Mouse (Mus musculus): ENCODE results near the gene Slc12a6. TPM values are rescaled to one million over a fixed set of nuclear protein-coding genes. Genes with fewer than 3 reads are reported as not detected.

Slc12a6 gene
- polyA plus RNA-seq, 1 experiment from 2014 or later, result 26.9 TPM

DNA sequence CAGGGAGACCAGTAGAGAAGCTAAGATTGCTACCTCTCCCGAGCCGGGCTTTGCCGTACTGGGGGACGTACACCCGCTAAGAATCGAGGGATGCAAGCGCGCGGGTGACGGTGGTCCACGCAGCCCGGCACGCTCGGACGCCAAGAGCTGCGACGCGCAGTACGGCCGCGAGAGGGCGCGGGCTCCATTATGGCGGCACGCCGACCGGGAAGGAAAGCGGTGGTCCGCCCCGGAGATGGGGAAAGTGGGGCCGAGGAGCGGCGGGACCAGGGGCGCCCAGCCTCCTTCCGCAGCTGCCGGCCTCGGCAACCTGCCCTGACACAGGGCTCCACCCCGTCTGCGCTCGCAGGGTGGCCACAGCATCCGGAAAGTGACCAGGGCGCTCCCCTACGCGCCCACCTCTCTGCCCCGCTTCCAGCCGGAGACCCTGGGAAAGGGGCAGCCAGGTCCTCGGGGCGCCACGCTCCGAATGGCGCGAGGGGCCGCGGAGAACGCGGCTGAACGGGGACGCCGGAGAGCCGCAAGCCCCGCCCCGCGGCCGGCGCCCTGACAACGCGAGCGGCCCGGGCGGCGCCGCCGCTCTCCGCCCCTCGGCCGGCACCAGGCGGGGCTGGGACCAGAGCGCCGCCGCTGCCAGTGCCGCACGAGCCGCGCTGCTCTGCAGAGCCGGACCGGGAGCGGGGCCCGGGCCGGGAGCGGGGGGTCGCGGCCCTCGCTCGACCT lies 26.3 kb upstream of the Slc12a6 start, which contains the start of gene Lpcat4:
Gene Lpcat4, plus strand, starts transcription at position 257 of the 723 bp plus-strand sequence.
- H3K4me1 ChIP-seq (ENCODE audit: control insufficient read depth, insufficient read depth, low read length), result 0 out of 2 replicates have a peak, but pooled peaks cover 4% of the 10 kb centered on the region
- peak within 1 kb of the TSS; percentile 96 for H3K27ac ChIP-seq (ENCODE audit: low read depth, low read length)
- H3K9ac ChIP-seq (replicated peaks; ENCODE audit: low read depth, low read length), result peak within 1 kb of the TSS; percentile 93
- peak within 1 kb of the TSS; percentile 84 for H3K4me2 ChIP-seq (ENCODE audit: low read depth, low read length)
- peak; percentile 89 for ATAC-seq (ENCODE audit: low read depth)
- H3K27me3 ChIP-seq (ENCODE audit: control insufficient read depth, insufficient read depth, low read length), result no peaks in the 10 kb centered on the region
- WGBS, result under 1% methylated on average over 82 of the region's 94 CpGs
- peak within 1 kb of the TSS; percentile 83 for H3K4me3 ChIP-seq (ENCODE audit: low read depth, low read length)
- H3K9me3 ChIP-seq (ENCODE audit: control insufficient read depth, low read length), result no peaks in the 10 kb centered on the region
- no peaks in the 10 kb centered on the region for H3K36me3 ChIP-seq (ENCODE audit: control insufficient read depth, insufficient read depth, low read length)

DNA sequence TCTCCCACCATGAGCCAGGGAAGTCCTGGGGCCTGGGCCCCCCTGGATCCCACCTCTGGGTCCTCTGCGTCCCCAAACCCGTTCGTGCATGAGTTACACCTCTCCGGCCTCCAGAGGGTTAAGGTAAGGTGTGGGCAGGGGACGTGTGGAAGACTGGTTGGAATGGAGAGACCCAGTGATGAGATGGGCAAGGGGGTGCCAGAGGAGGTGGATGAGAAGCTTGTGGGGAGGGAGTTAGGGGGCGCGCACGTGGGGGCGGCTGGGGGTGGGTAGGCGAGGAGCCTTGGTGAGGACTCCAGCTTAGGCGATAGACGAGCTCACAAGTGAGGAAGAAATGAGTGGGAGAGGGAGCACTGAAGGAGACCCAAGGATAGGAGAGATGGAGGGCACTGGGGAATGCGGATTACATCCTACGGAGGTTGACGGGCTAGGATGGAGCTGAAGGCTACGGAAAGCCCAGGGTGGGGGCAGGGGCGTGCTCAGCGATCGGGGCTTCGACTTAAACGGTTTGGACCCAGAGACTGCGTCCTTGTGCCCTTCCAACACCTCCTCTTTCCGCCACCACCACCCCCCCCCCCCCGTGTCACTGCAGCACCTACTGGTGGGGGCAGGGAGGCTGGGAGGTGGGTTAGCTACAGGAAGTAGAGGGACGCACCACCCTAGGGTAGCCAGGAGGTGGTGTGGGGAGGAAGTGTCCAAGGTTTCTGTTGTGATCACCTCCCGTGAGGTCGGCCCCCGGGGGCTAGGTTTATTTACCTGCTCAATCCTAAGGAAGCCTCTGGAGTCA lies 25.5 kb upstream of the Slc12a6 start:
- Histone ChIP-seq H3K36me3 (ENCODE audit: control insufficient read depth, insufficient read depth, low read length) (no peaks in the 10 kb centered on the region), H3K9ac (replicated peaks; ENCODE audit: low read depth, low read length) (peak overlapping the region; percentile 93), H3K4me3 (ENCODE audit: low read depth, low read length) (peak overlapping the region; percentile 83), H3K27ac (ENCODE audit: low read depth, low read length) (peak overlapping the region; percentile 96), H3K4me2 (ENCODE audit: low read depth, low read length) (peak overlapping the region; percentile 84), H3K27me3 (ENCODE audit: control insufficient read depth, insufficient read depth, low read length) (no peaks in the 10 kb centered on the region), H3K9me3 (ENCODE audit: control insufficient read depth, low read length) (no peaks in the 10 kb centered on the region), H3K4me1 (ENCODE audit: control insufficient read depth, insufficient read depth, low read length) (0 out of 2 replicates have a peak, but pooled peaks cover 4% of the 10 kb centered on the region)
- ATAC-seq (ENCODE audit: low read depth), result peak; percentile 70
- under 1% methylated on average over 26 of the region's 28 CpGs for WGBS

DNA sequence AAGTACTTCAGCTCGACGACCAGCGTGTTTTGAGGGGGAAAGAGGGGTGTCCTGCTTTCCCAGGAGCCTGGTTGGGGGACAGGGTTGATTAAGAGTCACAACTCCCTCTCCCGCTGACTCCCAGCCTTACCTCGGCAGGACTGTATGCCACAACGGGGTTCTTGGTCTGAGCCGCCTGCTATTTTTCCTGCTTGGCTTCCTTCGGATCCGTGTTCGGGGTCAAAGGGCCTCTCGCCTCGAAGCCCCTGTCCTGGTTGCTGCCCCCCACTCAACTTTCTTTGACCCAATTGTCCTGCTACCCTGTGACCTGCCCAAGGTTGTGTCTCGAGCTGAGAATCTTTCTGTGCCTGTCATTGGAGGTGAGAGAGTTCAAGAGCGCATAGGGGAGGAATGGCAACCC lies 23.8 kb upstream of the Slc12a6 start:
- H3K36me3 ChIP-seq (ENCODE audit: control insufficient read depth, insufficient read depth, low read length), result no peaks in the 10 kb centered on the region
- no peaks in the 10 kb centered on the region for H3K9me3 ChIP-seq (ENCODE audit: control insufficient read depth, low read length)
- H3K27me3 ChIP-seq (ENCODE audit: control insufficient read depth, insufficient read depth, low read length), result no peaks in the 10 kb centered on the region
- no peak for ATAC-seq (ENCODE audit: low read depth)
- no peak overlapping the region for H3K27ac ChIP-seq (ENCODE audit: low read depth, low read length)
- no peak overlapping the region for H3K4me3 ChIP-seq (ENCODE audit: low read depth, low read length)
- no peak overlapping the region for H3K9ac ChIP-seq (replicated peaks; ENCODE audit: low read depth, low read length)
- WGBS, result 85% methylated on average over 14 of the region's 14 CpGs
- 0 out of 2 replicates have a peak, but pooled peaks cover 4% of the 10 kb centered on the region for H3K4me1 ChIP-seq (ENCODE audit: control insufficient read depth, insufficient read depth, low read length)
- H3K4me2 ChIP-seq (ENCODE audit: low read depth, low read length), result no peak overlapping the region

DNA sequence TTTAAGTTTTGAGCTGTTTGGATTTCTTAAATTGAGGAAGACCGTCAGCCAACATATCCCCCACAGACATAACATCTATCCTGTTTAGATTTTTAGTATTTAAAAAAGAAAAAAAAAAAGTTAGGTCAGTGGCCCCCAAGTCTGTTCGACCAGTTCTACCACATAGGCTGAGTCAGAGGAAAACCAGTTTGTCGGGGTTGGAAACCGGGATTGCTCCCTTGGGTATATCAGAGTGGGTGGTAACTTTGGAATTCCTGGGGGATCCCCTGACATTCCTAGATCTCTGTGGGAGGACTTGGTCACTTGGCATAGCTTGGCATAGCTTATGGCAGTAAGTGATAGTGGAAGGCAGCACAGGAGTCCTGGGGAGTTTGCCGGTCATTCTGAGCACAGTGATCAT lies 20.3 kb upstream of the Slc12a6 start:
- H3K27me3 ChIP-seq (ENCODE audit: control insufficient read depth, insufficient read depth, low read length), result no peaks in the 10 kb centered on the region
- 88% methylated on average over 5 of the region's 5 CpGs for WGBS
- no peak overlapping the region for H3K4me2 ChIP-seq (ENCODE audit: low read depth, low read length)
- no peak for ATAC-seq (ENCODE audit: low read depth)
- no peak overlapping the region for H3K9ac ChIP-seq (replicated peaks; ENCODE audit: low read depth, low read length)
- H3K27ac ChIP-seq (ENCODE audit: low read depth, low read length), result no peak overlapping the region
- H3K36me3 ChIP-seq (ENCODE audit: control insufficient read depth, insufficient read depth, low read length), result no peaks in the 10 kb centered on the region; the same call in 1 of the 2 replicates
- H3K4me1 ChIP-seq (ENCODE audit: control insufficient read depth, insufficient read depth, low read length), result 0 out of 2 replicates have a peak, but pooled peaks cover 2% of the 10 kb centered on the region
- H3K9me3 ChIP-seq (ENCODE audit: control insufficient read depth, low read length), result no peaks in the 10 kb centered on the region
- no peak overlapping the region for H3K4me3 ChIP-seq (ENCODE audit: low read depth, low read length)

DNA sequence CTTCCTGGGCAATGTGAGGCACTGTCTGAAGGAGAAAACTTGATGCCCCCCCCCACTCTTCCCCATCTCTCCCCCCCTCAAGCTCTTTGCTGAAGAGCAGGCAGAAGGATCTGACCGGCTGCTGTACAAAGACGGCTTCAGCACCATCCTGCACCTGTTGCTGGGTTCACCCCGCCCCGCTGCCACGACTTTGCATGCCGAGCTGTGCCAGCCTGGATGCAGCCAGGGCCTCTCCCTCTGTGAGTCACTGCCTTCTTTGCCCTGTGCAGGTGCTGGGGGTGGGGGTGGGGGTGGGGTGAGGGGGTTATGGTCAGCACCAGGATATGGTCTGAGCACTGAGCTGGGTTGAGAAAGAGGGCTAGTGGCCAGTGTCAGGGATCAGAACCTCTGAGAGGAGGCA lies 19.4 kb upstream of the Slc12a6 start:
- H3K9ac ChIP-seq (replicated peaks; ENCODE audit: low read depth, low read length), result no peak overlapping the region
- no peaks in the 10 kb centered on the region for H3K4me1 ChIP-seq (ENCODE audit: control insufficient read depth, insufficient read depth, low read length)
- no peak overlapping the region for H3K4me2 ChIP-seq (ENCODE audit: low read depth, low read length)
- no peak for ATAC-seq (ENCODE audit: low read depth)
- no peak overlapping the region for H3K4me3 ChIP-seq (ENCODE audit: low read depth, low read length)
- H3K27me3 ChIP-seq (ENCODE audit: control insufficient read depth, insufficient read depth, low read length), result no peaks in the 10 kb centered on the region
- no peaks in the 10 kb centered on the region; the same call in 1 of the 2 replicates for H3K36me3 ChIP-seq (ENCODE audit: control insufficient read depth, insufficient read depth, low read length)
- no peaks in the 10 kb centered on the region for H3K9me3 ChIP-seq (ENCODE audit: control insufficient read depth, low read length)
- no peak overlapping the region for H3K27ac ChIP-seq (ENCODE audit: low read depth, low read length)
- 94% methylated on average over 6 of the region's 6 CpGs for WGBS

DNA sequence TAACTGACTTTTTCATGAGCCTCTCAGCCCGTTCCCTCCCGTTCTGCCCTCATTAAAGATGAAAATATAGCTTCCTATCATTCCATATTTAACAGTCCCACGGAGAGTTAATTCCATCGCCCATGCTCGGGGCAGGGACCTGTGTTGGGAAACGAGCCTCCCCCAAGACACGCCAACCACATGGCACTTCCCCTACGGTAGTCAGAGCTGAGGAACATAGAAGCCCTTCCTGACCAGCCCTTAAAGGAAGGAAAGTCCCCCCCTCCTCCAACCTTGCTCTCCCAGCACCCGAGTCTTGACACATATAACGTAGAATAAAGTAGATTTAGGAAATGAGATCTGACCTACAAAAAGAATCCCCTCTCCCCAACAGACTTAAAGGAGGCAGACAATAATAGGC lies 18.3 kb upstream of the Slc12a6 start:
- H3K4me1 ChIP-seq (ENCODE audit: control insufficient read depth, insufficient read depth, low read length), result no peaks in the 10 kb centered on the region
- no peak overlapping the region for H3K9ac ChIP-seq (replicated peaks; ENCODE audit: low read depth, low read length)
- no peaks in the 10 kb centered on the region; the same call in 1 of the 2 replicates for H3K36me3 ChIP-seq (ENCODE audit: control insufficient read depth, insufficient read depth, low read length)
- no peak for ATAC-seq (ENCODE audit: low read depth)
- no peak overlapping the region for H3K4me2 ChIP-seq (ENCODE audit: low read depth, low read length)
- no peaks in the 10 kb centered on the region for H3K27me3 ChIP-seq (ENCODE audit: control insufficient read depth, insufficient read depth, low read length)
- WGBS, result 84% methylated on average over 10 of the region's 10 CpGs
- H3K9me3 ChIP-seq (ENCODE audit: control insufficient read depth, low read length), result no peaks in the 10 kb centered on the region
- no peak overlapping the region for H3K4me3 ChIP-seq (ENCODE audit: low read depth, low read length)
- no peak overlapping the region for H3K27ac ChIP-seq (ENCODE audit: low read depth, low read length)

DNA sequence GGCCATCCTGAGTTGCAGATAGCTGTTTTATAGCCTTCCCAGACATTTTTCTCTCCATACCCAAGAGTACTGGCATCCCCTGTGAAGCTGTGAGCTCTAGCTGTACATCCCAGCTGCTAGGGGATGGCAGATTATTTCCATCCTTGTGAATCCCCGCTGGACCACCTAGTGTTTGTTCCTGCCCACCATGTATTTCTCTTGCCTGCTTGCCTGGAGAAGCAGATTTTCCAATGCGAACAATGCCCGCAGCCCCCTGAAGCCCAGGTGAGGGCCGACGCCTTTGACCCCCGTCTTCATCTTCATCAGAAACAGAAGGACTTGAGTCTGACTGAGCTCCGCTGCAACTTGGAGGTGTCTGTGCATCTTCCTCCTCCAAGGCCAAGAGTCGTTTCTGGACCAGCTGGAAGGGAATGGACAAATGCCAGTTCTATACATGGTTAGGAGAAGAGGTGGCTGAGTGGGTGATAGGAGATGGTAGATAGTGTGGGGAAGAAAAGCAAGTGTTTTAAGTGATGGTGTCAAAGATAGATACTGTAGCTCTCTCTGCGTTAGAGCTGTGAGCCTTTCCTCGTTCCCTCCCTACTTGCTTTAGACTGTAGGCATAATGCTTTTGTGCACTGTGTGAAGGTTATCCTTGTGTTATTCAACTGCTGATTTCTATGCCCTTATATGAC lies 15.7 kb upstream of the Slc12a6 start:
- Histone ChIP-seq H3K9ac (replicated peaks; ENCODE audit: low read depth, low read length) (no peak overlapping the region), H3K4me3 (ENCODE audit: low read depth, low read length) (no peak overlapping the region), H3K4me2 (ENCODE audit: low read depth, low read length) (no peak overlapping the region), H3K36me3 (ENCODE audit: control insufficient read depth, insufficient read depth, low read length) (no peaks in the 10 kb centered on the region; the same call in 1 of the 2 replicates), H3K9me3 (ENCODE audit: control insufficient read depth, low read length) (no peaks in the 10 kb centered on the region), H3K27me3 (ENCODE audit: control insufficient read depth, insufficient read depth, low read length) (no peaks in the 10 kb centered on the region), H3K4me1 (ENCODE audit: control insufficient read depth, insufficient read depth, low read length) (no peaks in the 10 kb centered on the region), H3K27ac (ENCODE audit: low read depth, low read length) (no peak overlapping the region)
- ATAC-seq (ENCODE audit: low read depth), result no peak
- WGBS, result 94% methylated on average over 10 of the region's 10 CpGs

DNA sequence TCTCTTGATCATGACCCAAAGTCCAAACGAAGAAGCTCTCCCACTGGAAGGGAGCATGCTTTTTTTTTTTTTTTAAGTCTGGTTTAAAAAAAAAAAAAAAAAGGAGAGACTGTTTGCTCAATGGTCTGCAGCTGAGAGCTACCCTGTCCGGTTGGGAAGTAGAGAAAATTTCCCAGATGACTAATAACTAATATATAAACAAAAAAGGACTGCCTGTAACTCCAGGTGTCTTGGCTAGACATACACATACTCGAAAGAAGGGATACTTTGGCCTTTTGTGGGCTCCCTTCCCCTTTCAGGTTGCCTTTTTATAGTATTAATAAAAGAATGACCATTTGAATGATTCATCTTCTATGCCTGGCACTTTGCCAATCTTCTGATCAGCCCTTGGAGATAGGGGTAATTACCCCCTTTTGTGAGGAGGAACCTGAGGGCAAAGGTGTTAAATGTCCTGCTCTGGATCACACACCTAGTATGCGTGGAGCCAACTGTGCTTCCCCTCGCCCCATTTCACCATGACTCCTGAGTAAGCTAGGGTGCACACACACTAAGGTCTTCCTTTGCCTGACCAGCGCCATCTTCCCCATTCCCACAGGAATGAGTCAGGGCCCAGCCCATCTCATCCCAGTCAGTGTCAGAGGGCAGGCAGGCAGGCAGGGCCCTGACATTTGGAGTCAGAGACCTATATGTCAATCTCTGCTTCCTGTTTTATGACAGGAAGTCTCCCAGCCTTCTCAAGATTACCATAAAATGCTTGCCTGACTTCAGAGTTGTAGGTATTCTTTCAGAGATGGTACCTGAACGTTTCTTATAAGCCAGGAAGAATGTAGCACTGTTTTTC lies 10.7 kb upstream of the Slc12a6 start:
- Histone ChIP-seq H3K4me1 (ENCODE audit: control insufficient read depth, insufficient read depth, low read length) (no peaks in the 10 kb centered on the region), H3K9me3 (ENCODE audit: control insufficient read depth, low read length) (no peaks in the 10 kb centered on the region), H3K36me3 (ENCODE audit: control insufficient read depth, insufficient read depth, low read length) (no peaks in the 10 kb centered on the region), H3K4me2 (ENCODE audit: low read depth, low read length) (no peak overlapping the region), H3K27me3 (ENCODE audit: control insufficient read depth, insufficient read depth, low read length) (no peaks in the 10 kb centered on the region), H3K4me3 (ENCODE audit: low read depth, low read length) (no peak overlapping the region), H3K9ac (replicated peaks; ENCODE audit: low read depth, low read length) (no peak overlapping the region), H3K27ac (ENCODE audit: low read depth, low read length) (no peak overlapping the region)
- ATAC-seq (ENCODE audit: low read depth), result no peak
- WGBS, result 66% methylated on average over 7 of the region's 7 CpGs

Measured in neural tube, embryonic 14.5 days (tissue).